Mouse (Mus musculus): ENCODE measurements around the gene Gtpbp1.
"Not testable (repeated sequence)": the region's sequence is repeated elsewhere in the genome, so short reads cannot be mapped to it uniquely, and the experiment has no call there.

Gene Gtpbp1

GRCm38 (mm10) chr15:79690426-79691022 lies at the start of gene Gtpbp1:
TSS of gene Gtpbp1 (plus strand) at chr15:79690845.
- peak; percentile 100 for DNase-seq (ENCODE audit: low read depth, low spot score)

GRCm38 (mm10) chr15:79641135-79641817 lies 49.4 kb upstream of the Gtpbp1 start:
- DNase-seq (ENCODE audit: low read depth, low spot score): no peak

- DNase-seq (ENCODE audit: low read depth, low spot score): no peak
These were observed 45.2 kb upstream of the Gtpbp1 start for GRCm38 (mm10) chr15:79645483-79645882.

- DNase-seq (ENCODE audit: low read depth, low spot score): no peak
These were observed 42.5 kb upstream of the Gtpbp1 start for GRCm38 (mm10) chr15:79648130-79648529.

- DNase-seq (ENCODE audit: low read depth, low spot score): no peak
These were observed 40.1 kb upstream of the Gtpbp1 start for GRCm38 (mm10) chr15:79650569-79650968.

GRCm38 (mm10) chr15:79651481-79651880 lies 39.2 kb upstream of the Gtpbp1 start:
- no peak for DNase-seq (ENCODE audit: low read depth, low spot score)

GRCm38 (mm10) chr15:79656451-79656850 lies 34.2 kb upstream of the Gtpbp1 start:
- DNase-seq (ENCODE audit: low read depth, low spot score): no peak

- peak; percentile 71 for DNase-seq (ENCODE audit: low read depth, low spot score)
These were observed 32.7 kb upstream of the Gtpbp1 start for GRCm38 (mm10) chr15:79657837-79658530.

GRCm38 (mm10) chr15:79658531-79659375 lies 31.9 kb upstream of the Gtpbp1 start, which contains the start of the genes Fam227a and Cby1:
TSS of gene Fam227a (minus strand) at chr15:79658956.
TSS of gene Cby1 (plus strand) at chr15:79659199.
- peak; percentile 89 for DNase-seq (ENCODE audit: low read depth, low spot score)

- DNase-seq (ENCODE audit: low read depth, low spot score): no peak
These were observed 28.8 kb upstream of the Gtpbp1 start for GRCm38 (mm10) chr15:79661852-79662251.

GRCm38 (mm10) chr15:79664666-79665065 lies 26.0 kb upstream of the Gtpbp1 start:
- DNase-seq (ENCODE audit: low read depth, low spot score): no peak

- DNase-seq (ENCODE audit: low read depth, low spot score): no peak
These were observed 21.4 kb upstream of the Gtpbp1 start for GRCm38 (mm10) chr15:79669195-79669594.

GRCm38 (mm10) chr15:79670249-79670971 lies 20.2 kb upstream of the Gtpbp1 start, which contains the start of gene Tomm22:
TSS of gene Tomm22 (plus strand) at chr15:79670861.
- peak; percentile 82 for DNase-seq (ENCODE audit: low read depth, low spot score)

- no peak for DNase-seq (ENCODE audit: low read depth, low spot score)
These were observed 19.7 kb upstream of the Gtpbp1 start for GRCm38 (mm10) chr15:79670972-79671299.

- DNase-seq (ENCODE audit: low read depth, low spot score): not testable (repeated sequence)
These were observed 18.8 kb upstream of the Gtpbp1 start for GRCm38 (mm10) chr15:79671828-79672348.

- DNase-seq (ENCODE audit: low read depth, low spot score): no peak
These were observed 12.7 kb upstream of the Gtpbp1 start for GRCm38 (mm10) chr15:79677936-79678335.

- DNase-seq (ENCODE audit: low read depth, low spot score): no peak
These were observed 8.7 kb upstream of the Gtpbp1 start for GRCm38 (mm10) chr15:79681973-79682372.

- DNase-seq (ENCODE audit: low read depth, low spot score): no peak
These were observed 7.5 kb upstream of the Gtpbp1 start for GRCm38 (mm10) chr15:79683146-79683545.

- DNase-seq (ENCODE audit: low read depth, low spot score): no peak
These were observed 6.8 kb upstream of the Gtpbp1 start for GRCm38 (mm10) chr15:79683707-79684465.

GRCm38 (mm10) chr15:79684616-79685015 lies 6.0 kb upstream of the Gtpbp1 start:
- DNase-seq (ENCODE audit: low read depth, low spot score): no peak
